Mouse (Mus musculus): ENCODE results near the gene Colgalt2.
"Not testable (repeated sequence)": the region's sequence is repeated elsewhere in the genome, so short reads cannot be mapped to it uniquely, and the experiment has no call there.

Gene Colgalt2

GRCm38 (mm10) chr1:152429805-152430204 lies 30.2 kb downstream of the Colgalt2 start:
- H3K4me1 ChIP-seq (replicated peaks; ENCODE audit: low read depth, low read length) = no peaks in the 10 kb centered on the region
- TF ChIP-seq POU5F1 (IDR thresholded peaks at IDR 0.05; ENCODE audit: borderline replicate concordance, low read length) (no peak), NANOG (IDR thresholded peaks at IDR 0.05; ENCODE audit: borderline replicate concordance, low read length) (no peak), CTCF (conservative IDR thresholded peaks at IDR 0.05; ENCODE audit: low read length) (no peak)
- H3K9me3 ChIP-seq (ENCODE audit: low read length) = no peaks in the 10 kb centered on the region
- no peaks in the 10 kb centered on the region for H3K27me3 ChIP-seq (ENCODE audit: insufficient read depth, low read length)
- no peak overlapping the region for H3K4me3 ChIP-seq (replicated peaks; ENCODE audit: low read length)
- H3K36me3 ChIP-seq (ENCODE audit: insufficient read depth, low read length) = no peaks in the 10 kb centered on the region

GRCm38 (mm10) chr1:152434166-152434565 lies 34.5 kb downstream of the Colgalt2 start:
- Histone ChIP-seq H3K36me3 (ENCODE audit: insufficient read depth, low read length) (no peaks in the 10 kb centered on the region), H3K9me3 (ENCODE audit: low read length) (peaks cover 9% of the 10 kb centered on the region; the same call in 1 of the 2 replicates), H3K4me1 (replicated peaks; ENCODE audit: low read depth, low read length) (no peaks in the 10 kb centered on the region), H3K27me3 (ENCODE audit: insufficient read depth, low read length) (no peaks in the 10 kb centered on the region), H3K4me3 (replicated peaks; ENCODE audit: low read length) (no peak overlapping the region)
- TF ChIP-seq POU5F1 (IDR thresholded peaks at IDR 0.05; ENCODE audit: borderline replicate concordance, low read length) = no peak
- no peak for TF ChIP-seq CTCF (conservative IDR thresholded peaks at IDR 0.05; ENCODE audit: low read length)
- no peak for TF ChIP-seq NANOG (IDR thresholded peaks at IDR 0.05; ENCODE audit: borderline replicate concordance, low read length)

- not testable (repeated sequence) for H3K36me3 ChIP-seq (ENCODE audit: insufficient read depth, low read length); H3K27me3 ChIP-seq (ENCODE audit: insufficient read depth, low read length); H3K4me3 ChIP-seq (replicated peaks; ENCODE audit: low read length); H3K9me3 ChIP-seq (ENCODE audit: low read length); H3K4me1 ChIP-seq (replicated peaks; ENCODE audit: low read depth, low read length)
These were observed 37.9 kb downstream of the Colgalt2 start for GRCm38 (mm10) chr1:152437518-152437917.

GRCm38 (mm10) chr1:152439408-152439807 lies 39.8 kb downstream of the Colgalt2 start:
- H3K27me3 ChIP-seq (ENCODE audit: insufficient read depth, low read length) = no peaks in the 10 kb centered on the region
- H3K9me3 ChIP-seq (ENCODE audit: low read length) = peaks cover 9% of the 10 kb centered on the region; the same call in 1 of the 2 replicates
- H3K4me3 ChIP-seq (replicated peaks; ENCODE audit: low read length) = no peak overlapping the region
- H3K4me1 ChIP-seq (replicated peaks; ENCODE audit: low read depth, low read length) = no peaks in the 10 kb centered on the region
- H3K36me3 ChIP-seq (ENCODE audit: insufficient read depth, low read length) = no peaks in the 10 kb centered on the region
- TF ChIP-seq NANOG (IDR thresholded peaks at IDR 0.05; ENCODE audit: borderline replicate concordance, low read length) (no peak), CTCF (conservative IDR thresholded peaks at IDR 0.05; ENCODE audit: low read length) (no peak), POU5F1 (IDR thresholded peaks at IDR 0.05; ENCODE audit: borderline replicate concordance, low read length) (no peak)

DNA sequence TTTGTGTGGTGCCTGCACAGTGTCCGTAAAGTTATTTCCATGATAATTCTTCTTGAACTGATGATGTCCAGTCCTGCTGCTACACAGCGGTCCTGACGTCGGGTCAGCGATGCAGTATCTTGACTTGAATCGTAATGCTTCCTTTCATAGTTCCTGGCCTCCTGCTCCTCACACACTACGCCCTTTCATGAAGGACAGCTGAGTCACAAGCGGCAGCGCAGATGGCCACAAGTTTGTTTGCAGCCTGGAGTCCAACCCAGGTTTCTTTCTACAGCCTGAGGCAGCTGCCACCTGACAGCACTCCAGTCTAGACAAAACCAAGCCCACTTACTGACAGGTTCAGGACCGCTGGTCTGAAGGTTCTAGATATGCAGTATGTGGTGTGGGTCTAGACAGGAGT lies 40.2 kb downstream of the Colgalt2 start:
- Histone ChIP-seq H3K27me3 (ENCODE audit: insufficient read depth, low read length) (no peaks in the 10 kb centered on the region), H3K36me3 (ENCODE audit: insufficient read depth, low read length) (no peaks in the 10 kb centered on the region), H3K4me1 (replicated peaks; ENCODE audit: low read depth, low read length) (no peaks in the 10 kb centered on the region), H3K4me3 (replicated peaks; ENCODE audit: low read length) (no peak overlapping the region), H3K9me3 (ENCODE audit: low read length) (peaks cover 9% of the 10 kb centered on the region; the same call in 1 of the 2 replicates)
- TF ChIP-seq CTCF (conservative IDR thresholded peaks at IDR 0.05; ENCODE audit: low read length) (no peak), POU5F1 (IDR thresholded peaks at IDR 0.05; ENCODE audit: borderline replicate concordance, low read length) (no peak), NANOG (IDR thresholded peaks at IDR 0.05; ENCODE audit: borderline replicate concordance, low read length) (no peak)

GRCm38 (mm10) chr1:152444630-152445029 lies 45.0 kb downstream of the Colgalt2 start:
- Histone ChIP-seq H3K9me3 (ENCODE audit: low read length) (no peaks in the 10 kb centered on the region), H3K4me1 (replicated peaks; ENCODE audit: low read depth, low read length) (no peaks in the 10 kb centered on the region), H3K4me3 (replicated peaks; ENCODE audit: low read length) (no peak overlapping the region), H3K36me3 (ENCODE audit: insufficient read depth, low read length) (no peaks in the 10 kb centered on the region), H3K27me3 (ENCODE audit: insufficient read depth, low read length) (no peaks in the 10 kb centered on the region)
- TF ChIP-seq CTCF (conservative IDR thresholded peaks at IDR 0.05; ENCODE audit: low read length) (no peak), POU5F1 (IDR thresholded peaks at IDR 0.05; ENCODE audit: borderline replicate concordance, low read length) (no peak), NANOG (IDR thresholded peaks at IDR 0.05; ENCODE audit: borderline replicate concordance, low read length) (no peak)

DNA sequence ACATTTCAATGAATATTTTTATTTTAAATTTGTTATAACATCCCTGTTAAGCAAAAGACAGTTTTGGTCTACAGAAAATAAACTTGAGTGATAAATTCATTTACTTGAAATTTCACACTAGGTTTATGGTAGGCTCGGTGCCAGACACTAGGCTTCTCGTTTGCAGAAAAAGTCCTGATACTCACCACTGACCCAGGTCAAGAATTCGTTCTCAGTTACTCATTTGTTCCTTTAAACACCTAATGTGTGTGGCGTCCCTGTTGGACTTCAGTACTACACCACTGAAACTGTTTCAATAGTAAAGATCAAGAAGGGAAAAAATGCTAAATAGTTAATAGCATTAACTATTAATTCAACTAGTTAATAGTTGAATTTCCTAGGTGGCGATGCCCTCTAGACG lies 46.3 kb downstream of the Colgalt2 start:
- Histone ChIP-seq H3K4me3 (replicated peaks; ENCODE audit: low read length) (no peak overlapping the region), H3K4me1 (replicated peaks; ENCODE audit: low read depth, low read length) (no peaks in the 10 kb centered on the region), H3K9me3 (ENCODE audit: low read length) (no peaks in the 10 kb centered on the region), H3K27me3 (ENCODE audit: insufficient read depth, low read length) (no peaks in the 10 kb centered on the region), H3K36me3 (ENCODE audit: insufficient read depth, low read length) (no peaks in the 10 kb centered on the region)
- TF ChIP-seq NANOG (IDR thresholded peaks at IDR 0.05; ENCODE audit: borderline replicate concordance, low read length) (no peak), POU5F1 (IDR thresholded peaks at IDR 0.05; ENCODE audit: borderline replicate concordance, low read length) (no peak), CTCF (conservative IDR thresholded peaks at IDR 0.05; ENCODE audit: low read length) (no peak)

DNA sequence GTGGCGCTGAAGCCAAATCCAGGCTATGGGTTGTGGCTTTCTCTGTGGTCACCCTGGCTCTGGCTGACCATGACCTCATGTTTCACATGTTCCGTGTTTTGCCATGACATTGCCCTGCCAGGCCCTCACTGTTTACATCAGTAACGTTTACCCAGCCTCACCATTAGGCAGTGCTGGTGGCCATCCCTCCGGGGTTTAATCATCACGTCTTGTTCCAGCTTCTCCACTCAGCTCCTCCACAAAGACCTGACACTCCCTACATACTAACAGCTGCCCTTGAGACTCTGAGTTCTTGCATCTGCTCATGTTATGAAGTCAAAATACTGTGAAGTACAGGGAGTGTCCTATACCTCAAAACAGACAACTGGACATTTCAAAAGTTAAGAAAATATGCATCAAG lies 54.9 kb downstream of the Colgalt2 start:
- Histone ChIP-seq H3K36me3 (ENCODE audit: insufficient read depth, low read length) (no peaks in the 10 kb centered on the region), H3K4me1 (replicated peaks; ENCODE audit: low read depth, low read length) (no peaks in the 10 kb centered on the region), H3K27me3 (ENCODE audit: insufficient read depth, low read length) (no peaks in the 10 kb centered on the region), H3K4me3 (replicated peaks; ENCODE audit: low read length) (no peak overlapping the region), H3K9me3 (ENCODE audit: low read length) (no peaks in the 10 kb centered on the region)
- TF ChIP-seq NANOG (IDR thresholded peaks at IDR 0.05; ENCODE audit: borderline replicate concordance, low read length) (no peak), CTCF (conservative IDR thresholded peaks at IDR 0.05; ENCODE audit: low read length) (no peak), POU5F1 (IDR thresholded peaks at IDR 0.05; ENCODE audit: borderline replicate concordance, low read length) (no peak)

Data from E14TG2a.4 (cell line).